Mouse (Mus musculus) lung, embryonic 15.5 days (tissue): ENCODE data around the gene Cdkal1. TPM values are rescaled to one million over a fixed set of nuclear protein-coding genes. Genes with fewer than 3 reads are reported as not detected.

ENCODE experiments used
- ATAC-seq: fragments of 200-750 bp; cut with Nextera tagmentation; 2 replicates; pipeline ENCODE4 v1.8.0; 2017; ENCODE audit warnings: moderate number of reproducible peaks, borderline replicate concordance; ENCODE audit not compliant: low FRiP score, low TSS enrichment; ENCODE audit errors: extremely low read depth
- H3K27ac ChIP-seq: fragments of 300-500 bp; sonication (generic); 2 replicates; pipeline ENCODE4 v1.5.1; 2015; ENCODE audit warnings: moderate library complexity, mild to moderate bottlenecking, inconsistent platforms
- H3K27me3 ChIP-seq: fragments of 300-500 bp; sonication (generic); 2 replicates; pipeline ENCODE4 v1.6.1; 2015; ENCODE audit warnings: inconsistent platforms
- H3K36me3 ChIP-seq: fragments of 300-500 bp; sonication (generic); 2 replicates; pipeline ENCODE4 v1.6.1; 2015; ENCODE audit warnings: inconsistent platforms
- H3K4me1 ChIP-seq: fragments of 300-500 bp; sonication (generic); 2 replicates; pipeline ENCODE4 v1.6.1; 2015; ENCODE audit warnings: inconsistent platforms
- H3K4me2 ChIP-seq: fragments of 300-500 bp; sonication (generic); 2 replicates; pipeline ENCODE4 v1.6.1; 2015; ENCODE audit warnings: inconsistent platforms, mild to moderate bottlenecking, moderate library complexity
- H3K4me3 ChIP-seq: fragments of 300-500 bp; sonication (generic); 2 replicates; pipeline ENCODE4 v1.5.1; 2015; ENCODE audit warnings: mild to moderate bottlenecking, inconsistent platforms
- H3K9ac ChIP-seq: fragments of 300-500 bp; sonication (generic); 2 replicates; pipeline ENCODE4 v1.6.1; 2015; ENCODE audit warnings: inconsistent platforms
- H3K9me3 ChIP-seq: fragments of 300-500 bp; sonication (generic); 2 replicates; pipeline ENCODE4 v1.6.1; 2016; ENCODE audit warnings: inconsistent platforms
- WGBS: fragments of 180-500 bp; shearing (Covaris S2); methylation state at CpG from one replicate; pipeline ENCODE4 v1.1.7; 2015; 5-methylcytosine and 5-hydroxymethylcytosine counted together
- polyA plus RNA-seq: library from polyadenylated mRNA; unstranded; fragments of >200 nt; fragmentation: Nextera tagmentation; extraction: Ambion mirVana; gene quantifications from 2 replicates; pipeline ENCODE4 v1.2.1, GENCODE M21; 2015

Gene Cdkal1
- polyA plus RNA-seq, 1 experiment from 2014 or later = 34.0 TPM

- Histone ChIP-seq H3K27me3 (no peaks in the 10 kb centered on the region), H3K9me3 (no peaks in the 10 kb centered on the region), H3K36me3 (no peaks in the 10 kb centered on the region), H3K4me1 (0 out of 2 replicates have a peak, but pooled peaks cover 7% of the 10 kb centered on the region), H3K4me3 (no peak overlapping the region), H3K27ac (no peak overlapping the region), H3K9ac (no peak overlapping the region), H3K4me2 (no peak overlapping the region)
- 86% methylated on average over 6 of the region's 6 CpGs for WGBS
- ATAC-seq = no peak
Measured at GRCm38 (mm10) chr13:29724855-29725254, 130.6 kb downstream of the Cdkal1 start.

- Histone ChIP-seq H3K9ac (no peak overlapping the region), H3K36me3 (no peaks in the 10 kb centered on the region), H3K4me3 (no peak overlapping the region), H3K9me3 (no peaks in the 10 kb centered on the region), H3K27me3 (no peaks in the 10 kb centered on the region), H3K27ac (no peak overlapping the region), H3K4me2 (no peak overlapping the region), H3K4me1 (0 out of 2 replicates have a peak, but pooled peaks cover 7% of the 10 kb centered on the region)
- 76% methylated on average over 1 of the region's 1 CpGs for WGBS
- no peak for ATAC-seq
Measured at GRCm38 (mm10) chr13:29723150-29723549, 132.3 kb downstream of the Cdkal1 start.

GRCm38 (mm10) chr13:29721206-29721605 is 134.3 kb downstream of the Cdkal1 start:
- Histone ChIP-seq H3K27me3 (no peaks in the 10 kb centered on the region), H3K9ac (no peak overlapping the region), H3K4me3 (no peak overlapping the region), H3K4me2 (no peak overlapping the region), H3K27ac (no peak overlapping the region), H3K36me3 (no peaks in the 10 kb centered on the region), H3K9me3 (no peaks in the 10 kb centered on the region), H3K4me1 (0 out of 2 replicates have a peak, but pooled peaks cover 7% of the 10 kb centered on the region)
- WGBS = 85% methylated on average over 5 of the region's 5 CpGs
- no peak for ATAC-seq

- Histone ChIP-seq H3K4me1 (peaks cover 11% of the 10 kb centered on the region), H3K27me3 (no peaks in the 10 kb centered on the region), H3K9me3 (no peaks in the 10 kb centered on the region), H3K9ac (no peak overlapping the region), H3K4me3 (no peak overlapping the region), H3K27ac (no peak overlapping the region), H3K36me3 (no peaks in the 10 kb centered on the region), H3K4me2 (no peak overlapping the region)
- WGBS = 75% methylated on average over 4 of the region's 4 CpGs
- no peak for ATAC-seq
Measured at GRCm38 (mm10) chr13:29716550-29716949, 138.9 kb downstream of the Cdkal1 start.

- Histone ChIP-seq H3K4me2 (no peak overlapping the region), H3K27me3 (no peaks in the 10 kb centered on the region), H3K36me3 (no peaks in the 10 kb centered on the region), H3K4me3 (no peak overlapping the region), H3K9me3 (no peaks in the 10 kb centered on the region), H3K9ac (no peak overlapping the region), H3K27ac (no peak overlapping the region), H3K4me1 (peaks cover 11% of the 10 kb centered on the region)
- ATAC-seq = no peak
- 40% methylated on average over 3 of the region's 3 CpGs for WGBS
Measured at GRCm38 (mm10) chr13:29715241-29715841, 140.1 kb downstream of the Cdkal1 start.

- H3K27me3 ChIP-seq = no peaks in the 10 kb centered on the region
- H3K4me2 ChIP-seq = no peak overlapping the region
- H3K9me3 ChIP-seq = no peaks in the 10 kb centered on the region
- WGBS = 74% methylated on average over 3 of the region's 3 CpGs
- no peaks in the 10 kb centered on the region for H3K36me3 ChIP-seq
- H3K4me3 ChIP-seq = no peak overlapping the region
- H3K9ac ChIP-seq = no peak overlapping the region
- H3K4me1 ChIP-seq = peaks cover 3% of the 10 kb centered on the region; the same call in 1 of the 2 replicates
- ATAC-seq = no peak
- no peak overlapping the region for H3K27ac ChIP-seq
Measured at GRCm38 (mm10) chr13:29707620-29708019, 147.9 kb downstream of the Cdkal1 start.

GRCm38 (mm10) chr13:29701400-29701799 is 154.1 kb downstream of the Cdkal1 start:
- H3K4me3 ChIP-seq = no peak overlapping the region
- H3K9me3 ChIP-seq = no peaks in the 10 kb centered on the region
- H3K27ac ChIP-seq = no peak overlapping the region
- peaks cover 20% of the 10 kb centered on the region for H3K4me1 ChIP-seq
- no peaks in the 10 kb centered on the region for H3K36me3 ChIP-seq
- no peak for ATAC-seq
- H3K9ac ChIP-seq = no peak overlapping the region
- H3K4me2 ChIP-seq = no peak overlapping the region
- no peaks in the 10 kb centered on the region for H3K27me3 ChIP-seq
- WGBS = 84% methylated on average over 1 of the region's 1 CpGs

GRCm38 (mm10) chr13:29699896-29700295 is 155.6 kb downstream of the Cdkal1 start:
- H3K9me3 ChIP-seq = no peaks in the 10 kb centered on the region
- no peak overlapping the region for H3K4me2 ChIP-seq
- 93% methylated on average over 5 of the region's 5 CpGs for WGBS
- no peak overlapping the region for H3K9ac ChIP-seq
- no peak for ATAC-seq
- no peak overlapping the region for H3K27ac ChIP-seq
- H3K4me1 ChIP-seq = peaks cover 20% of the 10 kb centered on the region
- H3K27me3 ChIP-seq = no peaks in the 10 kb centered on the region
- H3K36me3 ChIP-seq = no peaks in the 10 kb centered on the region
- no peak overlapping the region for H3K4me3 ChIP-seq

GRCm38 (mm10) chr13:29698307-29698985 is 157.0 kb downstream of the Cdkal1 start:
- H3K36me3 ChIP-seq = no peaks in the 10 kb centered on the region
- peak; percentile 85; the same call in 1 of the 2 replicates for ATAC-seq
- H3K4me1 ChIP-seq = peaks cover 17% of the 10 kb centered on the region
- H3K9me3 ChIP-seq = no peaks in the 10 kb centered on the region
- peak overlapping the region; percentile 45; the same call in 1 of the 2 replicates for H3K27ac ChIP-seq
- no peak overlapping the region for H3K9ac ChIP-seq
- 34% methylated on average over 5 of the region's 5 CpGs for WGBS
- H3K27me3 ChIP-seq = no peaks in the 10 kb centered on the region
- H3K4me2 ChIP-seq = no peak overlapping the region
- no peak overlapping the region for H3K4me3 ChIP-seq

GRCm38 (mm10) chr13:29697230-29697629 is 158.2 kb downstream of the Cdkal1 start:
- WGBS = 60% methylated on average over 3 of the region's 3 CpGs
- no peaks in the 10 kb centered on the region for H3K9me3 ChIP-seq
- no peak overlapping the region for H3K4me2 ChIP-seq
- ATAC-seq = no peak
- H3K4me3 ChIP-seq = no peak overlapping the region
- peaks cover 17% of the 10 kb centered on the region for H3K4me1 ChIP-seq
- no peak overlapping the region for H3K27ac ChIP-seq
- H3K27me3 ChIP-seq = no peaks in the 10 kb centered on the region
- H3K9ac ChIP-seq = no peak overlapping the region
- no peaks in the 10 kb centered on the region for H3K36me3 ChIP-seq

- Histone ChIP-seq H3K9ac (no peak overlapping the region), H3K27me3 (no peaks in the 10 kb centered on the region), H3K9me3 (no peaks in the 10 kb centered on the region), H3K4me2 (no peak overlapping the region), H3K4me3 (no peak overlapping the region), H3K27ac (no peak overlapping the region), H3K36me3 (no peaks in the 10 kb centered on the region), H3K4me1 (no peaks in the 10 kb centered on the region)
- ATAC-seq = no peak
- whole genome bisulfite sequencing = 82% methylated on average over 7 of the region's 7 CpGs
Measured at GRCm38 (mm10) chr13:29690734-29691133, 164.7 kb downstream of the Cdkal1 start.

- no peak for ATAC-seq
- Histone ChIP-seq H3K36me3 (no peaks in the 10 kb centered on the region), H3K9ac (no peak overlapping the region), H3K9me3 (no peaks in the 10 kb centered on the region), H3K4me1 (no peaks in the 10 kb centered on the region), H3K27ac (no peak overlapping the region), H3K27me3 (no peaks in the 10 kb centered on the region), H3K4me3 (no peak overlapping the region), H3K4me2 (no peak overlapping the region)
- WGBS = 66% methylated on average over 6 of the region's 6 CpGs
Measured at GRCm38 (mm10) chr13:29688851-29689250, 166.6 kb downstream of the Cdkal1 start.
